Mouse (Mus musculus): ENCODE results near the gene Rgs6. TPM values are rescaled to one million over a fixed set of nuclear protein-coding genes. Genes with fewer than 3 reads are reported as not detected.

Gene Rgs6
- polyA plus RNA-seq, 1 experiment from 2014 or later: 1.4 TPM

- 53% methylated on average over 4 of the region's 4 CpGs for WGBS
- H3K27ac ChIP-seq (ENCODE audit: low read length): no peak overlapping the region
- no peak for ATAC-seq (ENCODE audit: insufficient number of reproducible peaks, insufficient read depth, low FRiP score, low read depth)
- no peaks in the 10 kb centered on the region for H3K9me3 ChIP-seq (ENCODE audit: control insufficient read depth, low read depth, low read length)
- no peaks in the 10 kb centered on the region for H3K27me3 ChIP-seq (ENCODE audit: control insufficient read depth, insufficient read depth, low read length)
- H3K9ac ChIP-seq (replicated peaks; ENCODE audit: low read depth, low read length): no peak overlapping the region
- no peak overlapping the region for H3K4me3 ChIP-seq (ENCODE audit: low read depth, low read length)
- no peaks in the 10 kb centered on the region for H3K36me3 ChIP-seq (ENCODE audit: control insufficient read depth, insufficient read depth, low read length)
- no peaks in the 10 kb centered on the region for H3K4me1 ChIP-seq (ENCODE audit: control insufficient read depth, insufficient read depth, low read length)
- no peak overlapping the region for H3K4me2 ChIP-seq (replicated peaks; ENCODE audit: low read depth, low read length)
Observed at GRCm38 (mm10) chr12:82855333-82856107, 267.4 kb downstream of the Rgs6 start.

- ATAC-seq (ENCODE audit: insufficient number of reproducible peaks, insufficient read depth, low FRiP score, low read depth): no peak
- Histone ChIP-seq H3K4me3 (ENCODE audit: low read depth, low read length) (no peak overlapping the region), H3K27ac (ENCODE audit: low read length) (no peak overlapping the region), H3K9me3 (ENCODE audit: control insufficient read depth, low read depth, low read length) (no peaks in the 10 kb centered on the region), H3K9ac (replicated peaks; ENCODE audit: low read depth, low read length) (no peak overlapping the region), H3K4me2 (replicated peaks; ENCODE audit: low read depth, low read length) (no peak overlapping the region), H3K36me3 (ENCODE audit: control insufficient read depth, insufficient read depth, low read length) (no peaks in the 10 kb centered on the region), H3K4me1 (ENCODE audit: control insufficient read depth, insufficient read depth, low read length) (no peaks in the 10 kb centered on the region), H3K27me3 (ENCODE audit: control insufficient read depth, insufficient read depth, low read length) (no peaks in the 10 kb centered on the region)
- WGBS: 69% methylated on average over 2 of the region's 2 CpGs
Observed at GRCm38 (mm10) chr12:82865686-82866085, 277.6 kb downstream of the Rgs6 start.

GRCm38 (mm10) chr12:82880711-82881110 is 292.6 kb downstream of the Rgs6 start:
- Histone ChIP-seq H3K27ac (ENCODE audit: low read length) (no peak overlapping the region), H3K9ac (replicated peaks; ENCODE audit: low read depth, low read length) (no peak overlapping the region), H3K36me3 (ENCODE audit: control insufficient read depth, insufficient read depth, low read length) (no peaks in the 10 kb centered on the region), H3K4me3 (ENCODE audit: low read depth, low read length) (no peak overlapping the region), H3K4me2 (replicated peaks; ENCODE audit: low read depth, low read length) (no peak overlapping the region), H3K27me3 (ENCODE audit: control insufficient read depth, insufficient read depth, low read length) (no peaks in the 10 kb centered on the region), H3K4me1 (ENCODE audit: control insufficient read depth, insufficient read depth, low read length) (no peaks in the 10 kb centered on the region), H3K9me3 (ENCODE audit: control insufficient read depth, low read depth, low read length) (no peaks in the 10 kb centered on the region)
- 68% methylated on average over 5 of the region's 5 CpGs for WGBS
- ATAC-seq (ENCODE audit: insufficient number of reproducible peaks, insufficient read depth, low FRiP score, low read depth): no peak

GRCm38 (mm10) chr12:82883079-82883478 is 295.0 kb downstream of the Rgs6 start:
- Histone ChIP-seq H3K4me3 (ENCODE audit: low read depth, low read length) (no peak overlapping the region), H3K4me2 (replicated peaks; ENCODE audit: low read depth, low read length) (no peak overlapping the region), H3K4me1 (ENCODE audit: control insufficient read depth, insufficient read depth, low read length) (no peaks in the 10 kb centered on the region), H3K27ac (ENCODE audit: low read length) (no peak overlapping the region), H3K36me3 (ENCODE audit: control insufficient read depth, insufficient read depth, low read length) (no peaks in the 10 kb centered on the region), H3K9ac (replicated peaks; ENCODE audit: low read depth, low read length) (no peak overlapping the region), H3K27me3 (ENCODE audit: control insufficient read depth, insufficient read depth, low read length) (no peaks in the 10 kb centered on the region), H3K9me3 (ENCODE audit: control insufficient read depth, low read depth, low read length) (no peaks in the 10 kb centered on the region)
- no peak for ATAC-seq (ENCODE audit: insufficient number of reproducible peaks, insufficient read depth, low FRiP score, low read depth)
- WGBS: 96% methylated on average over 1 of the region's 1 CpGs

- Histone ChIP-seq H3K4me1 (ENCODE audit: control insufficient read depth, insufficient read depth, low read length) (no peaks in the 10 kb centered on the region), H3K36me3 (ENCODE audit: control insufficient read depth, insufficient read depth, low read length) (no peaks in the 10 kb centered on the region), H3K27me3 (ENCODE audit: control insufficient read depth, insufficient read depth, low read length) (no peaks in the 10 kb centered on the region), H3K27ac (ENCODE audit: low read length) (no peak overlapping the region), H3K4me2 (replicated peaks; ENCODE audit: low read depth, low read length) (no peak overlapping the region), H3K4me3 (ENCODE audit: low read depth, low read length) (no peak overlapping the region), H3K9me3 (ENCODE audit: control insufficient read depth, low read depth, low read length) (no peaks in the 10 kb centered on the region), H3K9ac (replicated peaks; ENCODE audit: low read depth, low read length) (no peak overlapping the region)
- WGBS: 84% methylated on average over 6 of the region's 6 CpGs
- ATAC-seq (ENCODE audit: insufficient number of reproducible peaks, insufficient read depth, low FRiP score, low read depth): no peak
Observed at GRCm38 (mm10) chr12:82894971-82895838, 307.1 kb downstream of the Rgs6 start.

- 92% methylated on average over 1 of the region's 1 CpGs for WGBS
- Histone ChIP-seq H3K4me2 (replicated peaks; ENCODE audit: low read depth, low read length) (no peak overlapping the region), H3K36me3 (ENCODE audit: control insufficient read depth, insufficient read depth, low read length) (no peaks in the 10 kb centered on the region), H3K9ac (replicated peaks; ENCODE audit: low read depth, low read length) (no peak overlapping the region), H3K4me1 (ENCODE audit: control insufficient read depth, insufficient read depth, low read length) (no peaks in the 10 kb centered on the region), H3K4me3 (ENCODE audit: low read depth, low read length) (no peak overlapping the region), H3K9me3 (ENCODE audit: control insufficient read depth, low read depth, low read length) (no peaks in the 10 kb centered on the region), H3K27ac (ENCODE audit: low read length) (no peak overlapping the region), H3K27me3 (ENCODE audit: control insufficient read depth, insufficient read depth, low read length) (no peaks in the 10 kb centered on the region)
- no peak for ATAC-seq (ENCODE audit: insufficient number of reproducible peaks, insufficient read depth, low FRiP score, low read depth)
Observed at GRCm38 (mm10) chr12:82905773-82906172, 317.7 kb downstream of the Rgs6 start.

- no peak overlapping the region for H3K4me3 ChIP-seq (ENCODE audit: low read depth, low read length)
- H3K9me3 ChIP-seq (ENCODE audit: control insufficient read depth, low read depth, low read length): no peaks in the 10 kb centered on the region
- WGBS: 97% methylated on average over 2 of the region's 2 CpGs
- no peak overlapping the region for H3K9ac ChIP-seq (replicated peaks; ENCODE audit: low read depth, low read length)
- no peaks in the 10 kb centered on the region for H3K27me3 ChIP-seq (ENCODE audit: control insufficient read depth, insufficient read depth, low read length)
- H3K36me3 ChIP-seq (ENCODE audit: control insufficient read depth, insufficient read depth, low read length): no peaks in the 10 kb centered on the region
- H3K4me1 ChIP-seq (ENCODE audit: control insufficient read depth, insufficient read depth, low read length): no peaks in the 10 kb centered on the region
- no peak overlapping the region for H3K27ac ChIP-seq (ENCODE audit: low read length)
- H3K4me2 ChIP-seq (replicated peaks; ENCODE audit: low read depth, low read length): no peak overlapping the region
- ATAC-seq (ENCODE audit: insufficient number of reproducible peaks, insufficient read depth, low FRiP score, low read depth): no peak
Observed at GRCm38 (mm10) chr12:82910846-82911245, 322.8 kb downstream of the Rgs6 start.

GRCm38 (mm10) chr12:82914127-82914526 is 326.0 kb downstream of the Rgs6 start:
- no peak overlapping the region for H3K27ac ChIP-seq (ENCODE audit: low read length)
- 33% methylated on average over 4 of the region's 4 CpGs for WGBS
- ATAC-seq (ENCODE audit: insufficient number of reproducible peaks, insufficient read depth, low FRiP score, low read depth): no peak

More at GRCm38 (mm10) chr12:82914127-82914526, 326.0 kb downstream of the Rgs6 start:
- Histone ChIP-seq H3K9me3 (ENCODE audit: control insufficient read depth, low read depth, low read length) (no peaks in the 10 kb centered on the region), H3K27me3 (ENCODE audit: control insufficient read depth, insufficient read depth, low read length) (no peaks in the 10 kb centered on the region), H3K4me2 (replicated peaks; ENCODE audit: low read depth, low read length) (no peak overlapping the region), H3K9ac (replicated peaks; ENCODE audit: low read depth, low read length) (no peak overlapping the region), H3K4me1 (ENCODE audit: control insufficient read depth, insufficient read depth, low read length) (no peaks in the 10 kb centered on the region), H3K36me3 (ENCODE audit: control insufficient read depth, insufficient read depth, low read length) (no peaks in the 10 kb centered on the region), H3K4me3 (ENCODE audit: low read depth, low read length) (no peak overlapping the region)
